Mouse (Mus musculus): ENCODE results near the gene Cldn34c4.

The Cldn34c4 gene

DNA sequence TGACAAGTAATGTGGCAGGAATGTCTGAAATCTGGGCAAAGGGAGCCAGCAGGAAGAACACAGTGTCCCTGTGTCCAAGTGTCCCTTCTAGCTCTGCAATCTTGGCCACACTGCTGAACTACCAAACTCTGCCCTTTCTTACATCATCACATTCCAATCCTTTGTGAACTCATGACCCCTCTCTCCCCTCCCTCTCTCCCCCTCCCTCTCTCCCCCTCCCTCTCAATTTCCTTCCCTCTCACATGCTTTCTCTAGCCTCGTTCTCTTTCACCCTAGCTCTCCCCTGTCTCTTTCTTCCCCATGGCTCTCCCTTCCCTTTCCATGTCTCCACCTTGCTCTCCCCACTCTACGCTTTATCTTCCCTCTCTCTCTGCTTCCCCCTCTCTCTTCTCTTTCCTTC is at the start of gene Cldn34c4:
Cldn34c4 (minus strand) TSS at position 101 of the 400 bp plus-strand sequence.
- no peak for DNase-seq

DNA sequence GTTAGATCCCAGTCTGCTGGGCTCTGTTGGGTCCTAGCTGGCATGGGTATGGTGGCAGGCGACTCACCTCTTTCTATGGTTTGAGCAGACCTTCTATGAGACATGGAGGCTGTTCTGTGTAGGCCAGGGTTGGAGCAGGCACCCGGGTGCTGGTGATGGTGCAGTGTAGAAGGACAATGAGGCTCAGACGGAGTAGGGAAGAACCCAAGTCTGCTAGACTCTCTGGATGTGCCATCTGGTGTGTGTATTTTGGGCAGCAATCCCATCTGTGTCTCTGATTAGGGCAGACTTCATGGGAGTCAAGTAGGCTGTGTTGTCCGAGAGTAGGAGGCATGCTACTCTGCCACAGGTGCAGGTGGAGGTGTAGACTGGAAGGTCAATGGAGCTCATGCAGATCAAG is 10.7 kb upstream of the Cldn34c4 start:
- no peak for DNase-seq

Data from cerebellum, adult 8-10 months (tissue).